Mouse (Mus musculus): Measurements from ENCODE around the gene Tnk1.

Gene Tnk1

DNA sequence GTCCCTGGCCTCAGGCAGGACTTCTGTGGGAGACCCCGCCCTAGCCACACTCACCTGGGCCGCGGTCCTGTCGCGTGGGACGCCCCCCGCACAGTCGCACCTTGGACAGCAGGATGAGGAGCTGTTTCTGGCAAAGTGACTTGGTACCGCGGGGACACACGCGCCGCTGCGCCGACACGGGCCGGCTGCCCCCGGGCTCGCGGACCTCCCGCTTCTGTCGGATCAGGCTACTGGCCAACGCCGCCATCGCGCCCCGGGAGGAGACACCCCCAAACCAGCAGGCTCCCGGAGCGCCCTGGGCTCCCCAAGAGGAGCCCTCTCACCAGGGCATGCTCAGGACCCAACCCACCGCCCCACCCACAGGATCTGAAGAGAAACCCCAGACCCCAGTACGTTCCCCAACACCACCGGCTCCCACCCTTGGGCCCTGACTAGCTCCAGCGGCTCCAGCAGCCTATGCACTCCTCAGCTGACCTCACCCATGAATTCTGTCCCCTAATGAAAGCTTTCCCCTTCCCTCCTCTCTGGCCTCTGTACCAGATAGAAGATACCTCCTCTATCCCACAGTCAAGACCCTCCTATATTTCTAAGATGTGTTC, 57.1 kb downstream of the Tnk1 start, which contains the start of gene Fgf11:
TSS of gene Fgf11 (minus strand) at position 479 of the 599 bp plus-strand sequence.
- DNase-seq: no peak
